ENCODE assay signal across 14 mouse cellular contexts in genomic region chr8:119709703-119710093, GRCm38 (mm10). TPM values are rescaled to one million over a fixed set of nuclear protein-coding genes. Genes with fewer than 3 reads are reported as not detected.
DNase-seq lines count a peak whose midpoint lies in the region; ATAC-seq and TF ChIP-seq lines count a peak whose summit lies in the region.
"Had no signal": no experiment of that assay in that cellular context is flagged by ENCODE, and none has a peak within 500 bp of the region (broad histone marks: within the 10 kb centered on the region; RNA-seq: fewer than 3 reads in every experiment).

No protein-coding gene starts in this region.

- H3K4me1 ChIP-seq in heart, embryonic 11.5 days (ENCODE audit: control insufficient read depth, insufficient read depth, low read length), result no peaks in the 10 kb centered on the region; the same call in 1 of the 2 replicates
- H3K4me1 ChIP-seq in lung, embryonic 16.5 days (replicated peaks; ENCODE audit: control insufficient read depth, insufficient read depth, low read length), result peaks cover 12% of the 10 kb centered on the region
- H3K4me1 ChIP-seq in liver, postnatal 0 days (ENCODE audit: insufficient read depth), result peaks cover 3% of the 10 kb centered on the region; the same call in 1 of the 2 replicates
- peaks cover 10% of the 10 kb centered on the region; the same call in 1 of the 2 replicates for H3K4me1 ChIP-seq in midbrain, embryonic 15.5 days
- H3K4me1 ChIP-seq: midbrain, embryonic 12.5 days had no signal

- 75% methylated on average over 11 of the region's 11 CpGs for WGBS in heart, embryonic 11.5 days (ENCODE audit: insufficient replicate concordance)
- 60% methylated on average over 11 of the region's 11 CpGs for WGBS in lung, embryonic 16.5 days
- WGBS in liver, postnatal 0 days (ENCODE audit: insufficient replicate concordance), result 50% methylated on average over 11 of the region's 11 CpGs
- 78% methylated on average over 11 of the region's 11 CpGs for WGBS in midbrain, embryonic 15.5 days

- peak; percentile 93 for DNase-seq in heart, adult 11 months
- DNase-seq in lung, postnatal 14 days, result no peak
- peak; percentile 49 for DNase-seq in liver, postnatal 0 days
- DNase-seq in gastrocnemius, postnatal 10 days, result no peak
- no peak for DNase-seq in gastrocnemius, postnatal 4 days (ENCODE audit: low spot score in 2 of 2)

- no peak overlapping the region for H3K27ac ChIP-seq in heart, embryonic 11.5 days (ENCODE audit: low read depth, low read length)
- peak overlapping the region; percentile 27; the same call in 1 of the 2 replicates for H3K27ac ChIP-seq in lung, embryonic 16.5 days (ENCODE audit: low read length)
- H3K27ac ChIP-seq in liver, postnatal 0 days (ENCODE audit: low read depth), result peak overlapping the region; percentile 60
- no peak overlapping the region for H3K27ac ChIP-seq in midbrain, embryonic 15.5 days
- H3K27ac ChIP-seq: forebrain, embryonic 12.5 days; midbrain, embryonic 12.5 days; neural tube, embryonic 15.5 days; stomach, embryonic 15.5 days had no signal

- TF ChIP-seq EP300 in liver, postnatal 0 days (IDR thresholded peaks at IDR 0.05; ENCODE audit: low read depth), result no peak

- H3K36me3 ChIP-seq in heart, embryonic 11.5 days (ENCODE audit: control insufficient read depth, insufficient read depth, low read length), result no peaks in the 10 kb centered on the region
- no peaks in the 10 kb centered on the region for H3K36me3 ChIP-seq in lung, embryonic 16.5 days (ENCODE audit: control insufficient read depth, insufficient read depth, low read length)
- H3K36me3 ChIP-seq in liver, postnatal 0 days (replicated peaks; ENCODE audit: insufficient read depth, low read length), result no peaks in the 10 kb centered on the region
- no peaks in the 10 kb centered on the region for H3K36me3 ChIP-seq in midbrain, embryonic 15.5 days (replicated peaks)
- H3K36me3 ChIP-seq: forebrain, embryonic 12.5 days; midbrain, embryonic 12.5 days; neural tube, embryonic 15.5 days; stomach, embryonic 15.5 days had no signal

- H3K27me3 ChIP-seq in heart, embryonic 11.5 days (ENCODE audit: control insufficient read depth, insufficient read depth, low read length), result no peaks in the 10 kb centered on the region
- H3K27me3 ChIP-seq in lung, embryonic 16.5 days (ENCODE audit: control insufficient read depth, insufficient read depth, low read depth, low read length), result no peaks in the 10 kb centered on the region
- no peaks in the 10 kb centered on the region for H3K27me3 ChIP-seq in liver, postnatal 0 days (ENCODE audit: insufficient read depth, low read length)
- H3K27me3 ChIP-seq in midbrain, embryonic 15.5 days (replicated peaks), result no peaks in the 10 kb centered on the region
- H3K27me3 ChIP-seq: forebrain, embryonic 12.5 days; neural tube, embryonic 15.5 days; stomach, embryonic 15.5 days had no signal

- H3K4me3 ChIP-seq in heart, embryonic 11.5 days (ENCODE audit: low read depth, low read length), result no peak overlapping the region
- no peak overlapping the region for H3K4me3 ChIP-seq in lung, embryonic 16.5 days (ENCODE audit: low read length)
- no peak overlapping the region for H3K4me3 ChIP-seq in liver, postnatal 0 days (ENCODE audit: low read depth, low read length)
- no peak overlapping the region for H3K4me3 ChIP-seq in midbrain, embryonic 15.5 days
- H3K4me3 ChIP-seq: forebrain, embryonic 12.5 days; midbrain, embryonic 12.5 days; neural tube, embryonic 15.5 days; stomach, embryonic 15.5 days had no signal

- no peak for ATAC-seq in heart, embryonic 11.5 days (replicated peaks; ENCODE audit: insufficient number of reproducible peaks, low FRiP score, low TSS enrichment)
- peak; percentile 42 for ATAC-seq in lung, embryonic 16.5 days (ENCODE audit: low read depth)
- peak; percentile 81 for ATAC-seq in liver, postnatal 0 days
- ATAC-seq in midbrain, embryonic 15.5 days (replicated peaks), result no peak

- H3K4me2 ChIP-seq in heart, embryonic 11.5 days, result no peak overlapping the region
- no peak overlapping the region for H3K4me2 ChIP-seq in lung, embryonic 16.5 days (ENCODE audit: low read depth, low read length)
- 0 out of 2 replicates have a peak overlapping the region, but pooled peaks have one; percentile 9 for H3K4me2 ChIP-seq in liver, postnatal 0 days (ENCODE audit: low read depth, low read length)
- H3K4me2 ChIP-seq in midbrain, embryonic 15.5 days, result no peak overlapping the region
- H3K4me2 ChIP-seq: forebrain, embryonic 12.5 days; midbrain, embryonic 12.5 days; neural tube, embryonic 15.5 days; stomach, embryonic 15.5 days had no signal

- no peak for TF ChIP-seq CTCF in liver, postnatal 0 days (IDR thresholded peaks at IDR 0.05; ENCODE audit: low read depth)

- H3K9ac ChIP-seq in heart, embryonic 11.5 days (ENCODE audit: low read depth, low read length), result no peak overlapping the region
- no peak overlapping the region for H3K9ac ChIP-seq in lung, embryonic 16.5 days (ENCODE audit: low read length)
- H3K9ac ChIP-seq in liver, postnatal 0 days (replicated peaks), result no peak overlapping the region
- no peak overlapping the region for H3K9ac ChIP-seq in midbrain, embryonic 15.5 days
- H3K9ac ChIP-seq: forebrain, embryonic 12.5 days; midbrain, embryonic 12.5 days; neural tube, embryonic 15.5 days; stomach, embryonic 15.5 days had no signal

- H3K9me3 ChIP-seq in heart, embryonic 11.5 days (replicated peaks; ENCODE audit: control insufficient read depth, low read length), result no peaks in the 10 kb centered on the region
- no peaks in the 10 kb centered on the region for H3K9me3 ChIP-seq in lung, embryonic 16.5 days (ENCODE audit: control insufficient read depth, low read length)
- H3K9me3 ChIP-seq in liver, postnatal 0 days (ENCODE audit: low read length), result no peaks in the 10 kb centered on the region
- H3K9me3 ChIP-seq in midbrain, embryonic 15.5 days, result no peaks in the 10 kb centered on the region
- H3K9me3 ChIP-seq: forebrain, embryonic 12.5 days; midbrain, embryonic 12.5 days; neural tube, embryonic 15.5 days; stomach, embryonic 15.5 days had no signal

RNA-seq across cellular contexts. Expression of gene Atp2c2, which starts 9.9 kb away (rescaled TPM):
- 0.14 and 0.24 TPM in 2 replicates for polyA plus RNA-seq in heart, embryonic 11.5 days (2014; fragmentation: Nextera tagmentation; extraction: Ambion mirVana)
- polyA plus RNA-seq in lung, embryonic 16.5 days (2015; fragmentation: Nextera tagmentation; extraction: Ambion mirVana), result 3.5 and 4.0 TPM in 2 replicates
- polyA plus RNA-seq in liver, postnatal 0 days (2015; fragmentation: Nextera tagmentation; extraction: Ambion mirVana), result 0.05 and 0.14 TPM in 2 replicates
- total RNA-seq in gastrocnemius, postnatal 10 days (2021), result not detected
- polyA plus RNA-seq in midbrain, embryonic 15.5 days (2015; fragmentation: Nextera tagmentation; extraction: Ambion mirVana), result 0.11 and 0.19 TPM in 2 replicates
- total RNA-seq in gastrocnemius, postnatal 4 days (2021), result not detected
- polyA plus RNA-seq: adrenal gland, adult 2 months had no signal

RNA-seq across cellular contexts. Expression of gene Wfdc1, which starts 43.5 kb away (rescaled TPM):
- 2.1 and 2.3 TPM in 2 replicates for polyA plus RNA-seq in heart, embryonic 11.5 days (2014; fragmentation: Nextera tagmentation; extraction: Ambion mirVana)
- 10.8 and 13.0 TPM in 2 replicates for polyA plus RNA-seq in lung, embryonic 16.5 days (2015; fragmentation: Nextera tagmentation; extraction: Ambion mirVana)
- 6.0 and 7.2 TPM in 2 replicates for polyA plus RNA-seq in liver, postnatal 0 days (2015; fragmentation: Nextera tagmentation; extraction: Ambion mirVana)
- 10 to 100 TPM; 69.8 to 78.6 TPM for total RNA-seq in gastrocnemius, postnatal 10 days (2021)
- 4.6 and 7.1 TPM in 2 replicates for polyA plus RNA-seq in midbrain, embryonic 15.5 days (2015; fragmentation: Nextera tagmentation; extraction: Ambion mirVana)
- 10 to 100 TPM; 56.9 to 59.7 TPM for total RNA-seq in gastrocnemius, postnatal 4 days (2021)
- total RNA-seq: MEL had no signal

Comparison
In these comparisons a context has a peak if more than half of its experiments do, and no peak if none do; other contexts are left out.
1. DNase-seq: peak in heart, adult 11 months (single experiment) and liver, postnatal 0 days (single experiment); none in lung, postnatal 14 days (single experiment), gastrocnemius, postnatal 10 days (single experiment) and gastrocnemius, postnatal 4 days (0 of 2).
2. ATAC-seq: peak in lung, embryonic 16.5 days (single experiment) and liver, postnatal 0 days (single experiment); none in heart, embryonic 11.5 days (single experiment) and midbrain, embryonic 15.5 days (single experiment).
3. H3K27ac ChIP-seq: peak in lung, embryonic 16.5 days (single experiment) and liver, postnatal 0 days (single experiment); none in heart, embryonic 11.5 days (single experiment) and midbrain, embryonic 15.5 days (single experiment).